Mouse (Mus musculus): Measurements from ENCODE around the gene Auts2. TPM values are rescaled to one million over a fixed set of nuclear protein-coding genes. Genes with fewer than 3 reads are reported as not detected.

The Auts2 gene
- polyA plus RNA-seq, 1 experiment from 2014 or later: 4.9 TPM

DNA sequence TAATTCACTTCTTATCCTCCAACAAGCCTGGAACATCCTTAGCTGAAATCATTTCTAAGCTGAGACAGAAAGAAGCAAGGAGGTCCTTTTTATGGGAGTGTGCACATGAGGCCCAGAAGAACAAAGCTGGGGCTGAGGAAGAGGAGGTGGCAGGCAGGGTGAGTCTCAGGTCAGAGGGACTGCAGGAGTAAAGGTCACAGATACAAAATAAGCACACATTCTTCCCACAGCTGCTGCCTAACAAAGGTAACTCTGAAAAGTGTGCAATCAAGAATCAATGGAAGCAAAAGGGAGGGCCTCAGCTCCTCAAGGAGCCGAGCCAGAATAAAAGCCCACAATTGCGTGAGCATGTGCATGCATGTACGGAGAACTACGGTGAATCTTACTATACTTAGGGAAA lies 51.6 kb downstream of the Auts2 start:
- ATAC-seq: peak; percentile 79
- WGBS: 36% methylated on average over 4 of the region's 4 CpGs
- Histone ChIP-seq H3K4me1 (replicated peaks; ENCODE audit: control insufficient read depth, insufficient read depth, low read length) (peaks cover 6% of the 10 kb centered on the region), H3K9ac (ENCODE audit: low read depth, low read length) (no peak overlapping the region), H3K4me2 (replicated peaks; ENCODE audit: low read depth) (no peak overlapping the region), H3K36me3 (ENCODE audit: control insufficient read depth, insufficient read depth) (no peaks in the 10 kb centered on the region), H3K27me3 (replicated peaks; ENCODE audit: control insufficient read depth, insufficient read depth, low read length) (no peaks in the 10 kb centered on the region), H3K4me3 (ENCODE audit: low read depth, low read length) (no peak overlapping the region), H3K9me3 (ENCODE audit: control insufficient read depth) (no peaks in the 10 kb centered on the region), H3K27ac (ENCODE audit: low read depth, low read length) (no peak overlapping the region)
- TF ChIP-seq CTCF (IDR thresholded peaks at IDR 0.05; ENCODE audit: low read depth): no peak

DNA sequence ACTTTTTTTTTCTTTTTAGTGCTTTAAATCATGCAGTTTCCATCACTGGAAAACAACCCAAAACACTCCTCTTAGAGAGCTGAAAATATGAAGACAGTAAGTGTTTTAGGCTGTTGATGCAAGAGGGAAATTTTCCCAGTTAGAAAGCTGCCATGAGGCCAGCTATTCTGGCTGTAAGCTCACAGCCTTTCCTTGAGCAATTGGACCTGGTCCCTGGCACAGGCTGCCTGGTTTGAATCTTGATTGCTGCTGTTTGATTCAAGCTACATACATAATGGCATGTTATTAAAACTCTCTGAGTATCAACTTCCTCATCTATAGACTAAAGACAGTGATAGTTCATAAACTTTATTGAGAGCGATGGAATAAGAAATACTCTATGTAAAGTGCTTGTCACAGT lies 52.8 kb downstream of the Auts2 start:
- H3K9ac ChIP-seq (ENCODE audit: low read depth, low read length): no peak overlapping the region
- TF ChIP-seq CTCF (IDR thresholded peaks at IDR 0.05; ENCODE audit: low read depth): no peak
- H3K27me3 ChIP-seq (replicated peaks; ENCODE audit: control insufficient read depth, insufficient read depth, low read length): no peaks in the 10 kb centered on the region
- H3K4me1 ChIP-seq (replicated peaks; ENCODE audit: control insufficient read depth, insufficient read depth, low read length): peaks cover 6% of the 10 kb centered on the region
- no peak overlapping the region for H3K4me3 ChIP-seq (ENCODE audit: low read depth, low read length)
- no peak overlapping the region for H3K27ac ChIP-seq (ENCODE audit: low read depth, low read length)
- H3K4me2 ChIP-seq (replicated peaks; ENCODE audit: low read depth): no peak overlapping the region
- H3K36me3 ChIP-seq (ENCODE audit: control insufficient read depth, insufficient read depth): no peaks in the 10 kb centered on the region
- ATAC-seq: no peak
- 84% methylated on average over 1 of the region's 1 CpGs for WGBS
- no peaks in the 10 kb centered on the region for H3K9me3 ChIP-seq (ENCODE audit: control insufficient read depth)

DNA sequence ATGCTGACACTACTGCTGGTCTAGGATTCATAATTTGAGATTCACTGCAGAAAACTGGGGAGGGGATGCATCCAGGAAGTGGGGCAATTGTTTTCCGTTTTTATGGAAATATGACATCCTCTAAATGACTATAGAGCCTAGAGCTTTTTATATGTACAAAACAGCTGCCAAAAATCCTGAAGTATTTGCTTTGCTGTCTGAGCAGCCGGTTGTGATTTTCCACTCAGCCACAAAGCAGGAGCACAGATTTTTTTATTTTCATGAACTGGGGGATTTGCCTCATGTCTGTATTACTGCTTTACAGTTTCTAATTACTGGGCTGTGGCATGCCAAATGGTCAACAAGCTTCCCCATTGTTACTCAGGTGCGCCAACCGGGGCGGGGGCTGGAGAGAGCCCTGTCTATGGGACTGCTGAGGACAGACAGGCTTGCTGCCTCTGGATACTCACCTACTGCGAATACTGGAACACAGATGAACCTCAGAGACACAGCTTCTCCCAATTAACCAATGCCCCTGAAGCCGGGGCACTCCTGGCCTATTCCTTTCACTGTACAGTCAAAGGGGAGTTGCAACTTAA lies 53.3 kb downstream of the Auts2 start:
- no peak overlapping the region for H3K9ac ChIP-seq (ENCODE audit: low read depth, low read length)
- WGBS: 70% methylated on average over 7 of the region's 7 CpGs
- no peak for ATAC-seq

DNA sequence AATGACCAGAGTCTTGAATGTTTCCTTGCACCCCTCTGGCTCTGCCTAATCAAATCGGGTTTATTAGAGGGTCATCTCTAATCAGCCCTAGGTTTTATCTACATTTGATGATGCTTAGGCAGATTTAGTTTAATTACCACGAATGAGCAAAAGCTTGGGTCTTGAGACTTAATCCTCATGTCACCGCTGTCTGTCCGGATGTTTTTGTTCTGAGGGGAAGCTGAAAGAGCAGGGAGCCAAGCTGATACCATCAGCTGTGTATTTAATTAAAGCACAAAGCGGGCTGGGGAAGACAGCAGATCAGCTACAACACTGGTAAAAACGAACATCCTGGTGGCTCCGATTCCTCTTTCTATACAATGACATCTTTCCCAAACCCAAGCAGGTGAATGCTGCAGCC lies 56.3 kb downstream of the Auts2 start:
- no peak for ATAC-seq
- 74% methylated on average over 7 of the region's 7 CpGs for WGBS
- H3K4me1 ChIP-seq (replicated peaks; ENCODE audit: control insufficient read depth, insufficient read depth, low read length): peaks cover 6% of the 10 kb centered on the region

More for the DNA sequence above, 53.3 kb downstream of the Auts2 start:
- no peak for TF ChIP-seq CTCF (IDR thresholded peaks at IDR 0.05; ENCODE audit: low read depth)
- Histone ChIP-seq H3K27ac (ENCODE audit: low read depth, low read length) (no peak overlapping the region), H3K9me3 (ENCODE audit: control insufficient read depth) (no peaks in the 10 kb centered on the region), H3K4me3 (ENCODE audit: low read depth, low read length) (no peak overlapping the region), H3K36me3 (ENCODE audit: control insufficient read depth, insufficient read depth) (no peaks in the 10 kb centered on the region), H3K4me2 (replicated peaks; ENCODE audit: low read depth) (no peak overlapping the region), H3K27me3 (replicated peaks; ENCODE audit: control insufficient read depth, insufficient read depth, low read length) (no peaks in the 10 kb centered on the region), H3K4me1 (replicated peaks; ENCODE audit: control insufficient read depth, insufficient read depth, low read length) (peaks cover 6% of the 10 kb centered on the region)

DNA sequence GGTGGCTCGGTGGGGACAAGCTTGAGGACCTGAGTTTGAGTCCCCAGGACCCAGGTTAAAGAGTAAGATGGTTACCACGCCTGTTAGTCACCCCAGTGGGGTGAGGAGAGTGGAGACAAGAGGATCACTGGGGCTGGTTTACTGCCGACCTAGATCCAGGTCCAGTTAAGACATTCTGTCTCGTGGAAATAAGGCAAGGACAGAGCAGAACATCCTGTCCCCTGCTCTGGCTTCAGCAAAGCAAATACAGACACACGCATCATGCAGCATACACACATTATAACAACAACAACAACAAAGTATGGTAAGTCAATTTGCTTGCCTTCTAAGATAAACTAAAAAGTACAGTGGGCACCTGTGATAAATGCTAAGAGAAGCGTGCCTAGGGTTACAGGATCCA lies 57.1 kb downstream of the Auts2 start:
- WGBS: 86% methylated on average over 6 of the region's 6 CpGs
- H3K4me2 ChIP-seq (replicated peaks; ENCODE audit: low read depth): no peak overlapping the region
- no peak overlapping the region for H3K4me3 ChIP-seq (ENCODE audit: low read depth, low read length)
- peaks cover 3% of the 10 kb centered on the region for H3K4me1 ChIP-seq (replicated peaks; ENCODE audit: control insufficient read depth, insufficient read depth, low read length)
- no peaks in the 10 kb centered on the region for H3K27me3 ChIP-seq (replicated peaks; ENCODE audit: control insufficient read depth, insufficient read depth, low read length)
- ATAC-seq: no peak
- TF ChIP-seq CTCF (IDR thresholded peaks at IDR 0.05; ENCODE audit: low read depth): no peak
- H3K27ac ChIP-seq (ENCODE audit: low read depth, low read length): no peak overlapping the region
- no peaks in the 10 kb centered on the region for H3K9me3 ChIP-seq (ENCODE audit: control insufficient read depth)
- no peaks in the 10 kb centered on the region for H3K36me3 ChIP-seq (ENCODE audit: control insufficient read depth, insufficient read depth)
- no peak overlapping the region for H3K9ac ChIP-seq (ENCODE audit: low read depth, low read length)

More for the DNA sequence above, 56.3 kb downstream of the Auts2 start:
- no peaks in the 10 kb centered on the region for H3K27me3 ChIP-seq (replicated peaks; ENCODE audit: control insufficient read depth, insufficient read depth, low read length)
- H3K27ac ChIP-seq (ENCODE audit: low read depth, low read length): no peak overlapping the region
- no peaks in the 10 kb centered on the region for H3K36me3 ChIP-seq (ENCODE audit: control insufficient read depth, insufficient read depth)
- H3K4me3 ChIP-seq (ENCODE audit: low read depth, low read length): no peak overlapping the region
- TF ChIP-seq CTCF (IDR thresholded peaks at IDR 0.05; ENCODE audit: low read depth): no peak
- no peak overlapping the region for H3K9ac ChIP-seq (ENCODE audit: low read depth, low read length)
- H3K9me3 ChIP-seq (ENCODE audit: control insufficient read depth): no peaks in the 10 kb centered on the region
- no peak overlapping the region for H3K4me2 ChIP-seq (replicated peaks; ENCODE audit: low read depth)

DNA sequence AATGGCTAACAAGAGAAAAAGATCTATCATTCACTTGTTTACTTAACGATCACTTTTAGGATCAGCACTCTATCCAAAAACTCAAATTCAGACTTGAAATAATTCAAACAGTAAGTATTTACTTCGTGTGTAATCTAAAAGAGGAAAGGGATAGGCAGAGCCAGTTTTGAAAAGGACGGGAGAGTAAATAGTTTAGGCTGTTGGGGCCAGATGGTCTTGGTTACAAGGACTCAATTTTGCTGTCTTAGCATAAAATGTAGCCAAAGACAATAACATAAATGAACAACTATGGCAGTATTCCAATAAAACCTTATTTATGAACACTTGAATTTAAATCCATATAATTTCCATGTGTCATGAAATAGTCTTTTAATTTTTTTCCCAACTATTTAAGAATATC lies 57.7 kb downstream of the Auts2 start:
- 73% methylated on average over 3 of the region's 3 CpGs for WGBS
- Histone ChIP-seq H3K9me3 (ENCODE audit: control insufficient read depth) (no peaks in the 10 kb centered on the region), H3K9ac (ENCODE audit: low read depth, low read length) (no peak overlapping the region), H3K36me3 (ENCODE audit: control insufficient read depth, insufficient read depth) (no peaks in the 10 kb centered on the region), H3K4me2 (replicated peaks; ENCODE audit: low read depth) (no peak overlapping the region), H3K27me3 (replicated peaks; ENCODE audit: control insufficient read depth, insufficient read depth, low read length) (no peaks in the 10 kb centered on the region), H3K4me3 (ENCODE audit: low read depth, low read length) (no peak overlapping the region), H3K27ac (ENCODE audit: low read depth, low read length) (no peak overlapping the region), H3K4me1 (replicated peaks; ENCODE audit: control insufficient read depth, insufficient read depth, low read length) (no peaks in the 10 kb centered on the region; the same call in 1 of the 2 replicates)
- ATAC-seq: no peak
- TF ChIP-seq CTCF (IDR thresholded peaks at IDR 0.05; ENCODE audit: low read depth): no peak

DNA sequence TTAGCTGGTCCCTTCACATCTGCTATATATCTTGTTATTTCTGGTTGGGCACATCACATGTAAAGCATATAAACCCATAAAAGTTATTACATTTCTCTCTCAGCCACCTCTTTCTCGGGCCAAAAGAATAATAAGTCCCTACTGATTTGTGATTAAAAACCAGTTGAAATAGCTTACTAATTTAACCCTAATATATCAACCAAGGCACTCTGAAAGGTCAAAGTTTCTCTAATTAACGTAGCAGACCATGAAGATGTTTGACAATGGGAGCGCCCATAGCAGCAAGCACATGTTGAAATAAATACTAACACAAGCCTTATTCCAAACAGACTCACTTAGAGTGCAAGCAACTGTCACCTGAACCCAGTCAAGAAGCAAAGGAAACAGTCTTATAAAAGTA lies 61.7 kb downstream of the Auts2 start:
- no peak for ATAC-seq
- Histone ChIP-seq H3K27ac (ENCODE audit: low read depth, low read length) (no peak overlapping the region), H3K27me3 (replicated peaks; ENCODE audit: control insufficient read depth, insufficient read depth, low read length) (no peaks in the 10 kb centered on the region), H3K36me3 (ENCODE audit: control insufficient read depth, insufficient read depth) (no peaks in the 10 kb centered on the region), H3K4me3 (ENCODE audit: low read depth, low read length) (no peak overlapping the region), H3K9me3 (ENCODE audit: control insufficient read depth) (no peaks in the 10 kb centered on the region), H3K9ac (ENCODE audit: low read depth, low read length) (no peak overlapping the region), H3K4me2 (replicated peaks; ENCODE audit: low read depth) (no peak overlapping the region), H3K4me1 (replicated peaks; ENCODE audit: control insufficient read depth, insufficient read depth, low read length) (no peaks in the 10 kb centered on the region)
- WGBS: 41% methylated on average over 3 of the region's 3 CpGs
- TF ChIP-seq CTCF (IDR thresholded peaks at IDR 0.05; ENCODE audit: low read depth): no peak
